Mouse (Mus musculus) embryonic facial prominence, embryonic 14.5 days (tissue): ENCODE measurements at regions not wholly inside any gene's neighbourhood (a gene's known extent, or its start where the extent isn't known, plus 50 kb on each side); places are given as distances from the start of the nearest gene placed in this dataset. TPM values are rescaled to one million over a fixed set of nuclear protein-coding genes. Genes with fewer than 3 reads are reported as not detected.

Experiments used
- microRNA-seq: library from miRNA; unstranded; fragments of <30 nt; microRNA quantifications from one replicate; pipeline ENCODE4, GENCODE M21; 2016; ENCODE audit warnings: borderline number of aligned reads

Small RNA genes in the stretch of these regions (microRNA-seq; reads per million reads assigned to microRNA genes)
- gene Gm22696, result not detected
